Mouse (Mus musculus): ENCODE measurements around the gene Nos1ap. TPM values are rescaled to one million over a fixed set of nuclear protein-coding genes. Genes with fewer than 3 reads are reported as not detected.
A peak's percentile ranks its signal among the peaks of the same experiment; 100 is the strongest.

Gene Nos1ap
- polyA plus RNA-seq, 1 experiment from 2014 or later, result 13.0 TPM

GRCm38 (mm10) chr1:170363746-170364145 lies 225.9 kb downstream of the Nos1ap start:
- ATAC-seq (ENCODE audit: low FRiP score, low TSS enrichment) (no peak), DNase-seq (no peak)
- no peak overlapping the region for H3K4me3 ChIP-seq (replicated peaks; ENCODE audit: low read depth, low read length)
- H3K36me3 ChIP-seq (ENCODE audit: control insufficient read depth, insufficient read depth, low read length), result no peaks in the 10 kb centered on the region
- no peak overlapping the region for H3K4me2 ChIP-seq (ENCODE audit: low read length)
- H3K9me3 ChIP-seq (ENCODE audit: control insufficient read depth, low read length), result no peaks in the 10 kb centered on the region
- H3K4me1 ChIP-seq (ENCODE audit: control insufficient read depth, insufficient read depth, low read length), result peaks cover 8% of the 10 kb centered on the region; the same call in 1 of the 2 replicates
- no peaks in the 10 kb centered on the region for H3K27me3 ChIP-seq (ENCODE audit: control insufficient read depth, insufficient read depth, low read length)
- 79% methylated on average over 3 of the region's 3 CpGs for WGBS
- H3K27ac ChIP-seq (replicated peaks; ENCODE audit: low read depth, low read length), result no peak overlapping the region
- no peak overlapping the region for H3K9ac ChIP-seq (replicated peaks; ENCODE audit: low read length)

GRCm38 (mm10) chr1:170360183-170360915 lies 229.3 kb downstream of the Nos1ap start:
- DNase-seq (no peak), ATAC-seq (ENCODE audit: low FRiP score, low TSS enrichment) (no peak)
- H3K4me2 ChIP-seq (ENCODE audit: low read length), result no peak overlapping the region
- no peaks in the 10 kb centered on the region for H3K9me3 ChIP-seq (ENCODE audit: control insufficient read depth, low read length)
- no peaks in the 10 kb centered on the region for H3K4me1 ChIP-seq (ENCODE audit: control insufficient read depth, insufficient read depth, low read length)
- WGBS, result 72% methylated on average over 10 of the region's 10 CpGs
- H3K27ac ChIP-seq (replicated peaks; ENCODE audit: low read depth, low read length), result no peak overlapping the region
- H3K4me3 ChIP-seq (replicated peaks; ENCODE audit: low read depth, low read length), result no peak overlapping the region
- H3K27me3 ChIP-seq (ENCODE audit: control insufficient read depth, insufficient read depth, low read length), result no peaks in the 10 kb centered on the region
- H3K9ac ChIP-seq (replicated peaks; ENCODE audit: low read length), result no peak overlapping the region
- H3K36me3 ChIP-seq (ENCODE audit: control insufficient read depth, insufficient read depth, low read length), result no peaks in the 10 kb centered on the region

- Histone ChIP-seq H3K9me3 (ENCODE audit: control insufficient read depth, low read length) (no peaks in the 10 kb centered on the region), H3K9ac (replicated peaks; ENCODE audit: low read length) (no peak overlapping the region), H3K27me3 (ENCODE audit: control insufficient read depth, insufficient read depth, low read length) (no peaks in the 10 kb centered on the region), H3K27ac (replicated peaks; ENCODE audit: low read depth, low read length) (no peak overlapping the region), H3K36me3 (ENCODE audit: control insufficient read depth, insufficient read depth, low read length) (no peaks in the 10 kb centered on the region), H3K4me3 (replicated peaks; ENCODE audit: low read depth, low read length) (no peak overlapping the region), H3K4me1 (ENCODE audit: control insufficient read depth, insufficient read depth, low read length) (no peaks in the 10 kb centered on the region), H3K4me2 (ENCODE audit: low read length) (no peak overlapping the region)
- WGBS, result 75% methylated on average over 3 of the region's 3 CpGs
- ATAC-seq (ENCODE audit: low FRiP score, low TSS enrichment) (no peak), DNase-seq (no peak)
Measured at GRCm38 (mm10) chr1:170353335-170353734, 236.3 kb downstream of the Nos1ap start.

GRCm38 (mm10) chr1:170351080-170351479 lies 238.6 kb downstream of the Nos1ap start:
- no peak for ATAC-seq (ENCODE audit: low FRiP score, low TSS enrichment)
- Histone ChIP-seq H3K4me2 (ENCODE audit: low read length) (no peak overlapping the region), H3K4me1 (ENCODE audit: control insufficient read depth, insufficient read depth, low read length) (no peaks in the 10 kb centered on the region), H3K9ac (replicated peaks; ENCODE audit: low read length) (no peak overlapping the region), H3K27ac (replicated peaks; ENCODE audit: low read depth, low read length) (no peak overlapping the region), H3K9me3 (ENCODE audit: control insufficient read depth, low read length) (no peaks in the 10 kb centered on the region), H3K27me3 (ENCODE audit: control insufficient read depth, insufficient read depth, low read length) (no peaks in the 10 kb centered on the region), H3K4me3 (replicated peaks; ENCODE audit: low read depth, low read length) (no peak overlapping the region), H3K36me3 (ENCODE audit: control insufficient read depth, insufficient read depth, low read length) (no peaks in the 10 kb centered on the region)
- DNase-seq, result no peak

DNA sequence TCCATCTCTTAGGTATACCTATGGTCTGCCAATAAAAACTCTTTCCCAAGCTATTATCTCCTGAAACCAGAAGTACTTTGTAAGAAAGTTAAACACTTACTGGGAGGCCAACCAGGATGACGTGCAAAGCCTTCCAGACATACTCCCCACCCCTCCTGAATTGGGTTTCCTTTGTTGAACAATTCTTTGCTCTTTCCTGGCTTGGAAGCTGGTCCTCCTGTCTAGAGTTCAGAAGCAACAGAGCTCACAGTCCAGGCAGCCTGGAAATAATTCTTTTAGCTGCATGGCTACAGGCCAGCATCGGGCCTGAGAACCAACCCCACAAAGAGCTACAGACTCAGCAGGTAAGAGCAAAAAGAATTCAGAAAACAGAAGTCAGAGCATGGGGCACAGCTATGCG lies 243.4 kb downstream of the Nos1ap start:
- no peaks in the 10 kb centered on the region for H3K27me3 ChIP-seq (ENCODE audit: control insufficient read depth, insufficient read depth, low read length)
- no peaks in the 10 kb centered on the region for H3K4me1 ChIP-seq (ENCODE audit: control insufficient read depth, insufficient read depth, low read length)
- no peaks in the 10 kb centered on the region for H3K9me3 ChIP-seq (ENCODE audit: control insufficient read depth, low read length)
- ATAC-seq (ENCODE audit: low FRiP score, low TSS enrichment) (no peak), DNase-seq (no peak)
- H3K4me3 ChIP-seq (replicated peaks; ENCODE audit: low read depth, low read length), result no peak overlapping the region
- H3K27ac ChIP-seq (replicated peaks; ENCODE audit: low read depth, low read length), result no peak overlapping the region
- H3K9ac ChIP-seq (replicated peaks; ENCODE audit: low read length), result no peak overlapping the region
- H3K4me2 ChIP-seq (ENCODE audit: low read length), result no peak overlapping the region
- H3K36me3 ChIP-seq (ENCODE audit: control insufficient read depth, insufficient read depth, low read length), result no peaks in the 10 kb centered on the region
- WGBS, result 77% methylated on average over 3 of the region's 3 CpGs

DNA sequence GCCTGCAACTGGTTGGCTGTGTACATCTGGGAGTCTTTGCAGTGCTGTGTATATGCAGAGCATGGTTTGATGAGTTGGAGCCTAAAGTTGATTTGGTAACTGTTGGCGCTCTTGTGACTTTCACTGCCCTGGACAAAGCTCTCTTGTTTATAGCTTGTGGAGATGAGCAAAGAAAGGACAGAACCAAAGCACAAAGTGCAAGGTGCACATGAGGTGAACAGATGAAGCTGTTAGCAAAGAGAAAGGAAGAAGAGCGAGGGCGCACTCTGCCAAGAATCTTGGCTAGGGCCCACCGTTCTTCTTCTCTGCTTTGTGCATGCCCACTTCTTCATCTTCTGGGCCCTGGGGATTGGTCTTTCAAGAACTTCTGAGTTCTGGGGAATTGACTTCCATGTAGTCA lies 245.8 kb downstream of the Nos1ap start:
- WGBS, result 95% methylated on average over 4 of the region's 4 CpGs
- no peak for ATAC-seq (ENCODE audit: low FRiP score, low TSS enrichment)
- no peak for DNase-seq
- Histone ChIP-seq H3K9me3 (ENCODE audit: control insufficient read depth, low read length) (no peaks in the 10 kb centered on the region), H3K27me3 (ENCODE audit: control insufficient read depth, insufficient read depth, low read length) (no peaks in the 10 kb centered on the region), H3K36me3 (ENCODE audit: control insufficient read depth, insufficient read depth, low read length) (no peaks in the 10 kb centered on the region), H3K4me2 (ENCODE audit: low read length) (no peak overlapping the region), H3K4me3 (replicated peaks; ENCODE audit: low read depth, low read length) (no peak overlapping the region), H3K4me1 (ENCODE audit: control insufficient read depth, insufficient read depth, low read length) (no peaks in the 10 kb centered on the region), H3K9ac (replicated peaks; ENCODE audit: low read length) (no peak overlapping the region), H3K27ac (replicated peaks; ENCODE audit: low read depth, low read length) (no peak overlapping the region)

DNA sequence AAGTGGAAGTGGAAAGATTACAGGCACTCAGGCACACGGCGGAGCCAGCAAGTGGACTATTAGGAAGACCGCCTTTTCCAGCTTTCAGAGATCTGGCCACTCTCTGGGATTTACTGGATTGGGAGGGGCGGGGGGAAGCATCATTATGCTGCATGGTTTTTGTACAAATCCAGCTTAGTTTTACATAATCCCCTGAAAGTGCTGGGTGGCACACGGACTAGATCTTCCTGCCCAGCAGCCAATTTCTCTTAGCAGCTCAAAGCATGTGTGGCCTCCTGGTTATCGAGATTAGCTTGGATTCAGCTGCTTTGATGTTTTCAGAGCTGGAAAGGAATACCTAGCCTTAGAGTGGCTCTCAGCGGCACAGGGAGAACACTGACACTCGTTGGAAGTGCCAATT lies 246.6 kb downstream of the Nos1ap start:
- WGBS, result 51% methylated on average over 8 of the region's 8 CpGs
- Histone ChIP-seq H3K4me2 (ENCODE audit: low read length) (no peak overlapping the region), H3K27me3 (ENCODE audit: control insufficient read depth, insufficient read depth, low read length) (no peaks in the 10 kb centered on the region), H3K36me3 (ENCODE audit: control insufficient read depth, insufficient read depth, low read length) (no peaks in the 10 kb centered on the region), H3K9me3 (ENCODE audit: control insufficient read depth, low read length) (no peaks in the 10 kb centered on the region), H3K27ac (replicated peaks; ENCODE audit: low read depth, low read length) (no peak overlapping the region), H3K9ac (replicated peaks; ENCODE audit: low read length) (no peak overlapping the region), H3K4me3 (replicated peaks; ENCODE audit: low read depth, low read length) (no peak overlapping the region), H3K4me1 (ENCODE audit: control insufficient read depth, insufficient read depth, low read length) (no peaks in the 10 kb centered on the region)
- peak; percentile 57 for DNase-seq
- ATAC-seq (ENCODE audit: low FRiP score, low TSS enrichment), result no peak; the same call in 1 of the 2 replicates

- Histone ChIP-seq H3K4me3 (replicated peaks; ENCODE audit: low read depth, low read length) (no peak overlapping the region), H3K9me3 (ENCODE audit: control insufficient read depth, low read length) (no peaks in the 10 kb centered on the region), H3K27ac (replicated peaks; ENCODE audit: low read depth, low read length) (no peak overlapping the region), H3K4me1 (ENCODE audit: control insufficient read depth, insufficient read depth, low read length) (no peaks in the 10 kb centered on the region), H3K4me2 (ENCODE audit: low read length) (no peak overlapping the region), H3K9ac (replicated peaks; ENCODE audit: low read length) (no peak overlapping the region), H3K27me3 (ENCODE audit: control insufficient read depth, insufficient read depth, low read length) (no peaks in the 10 kb centered on the region), H3K36me3 (ENCODE audit: control insufficient read depth, insufficient read depth, low read length) (no peaks in the 10 kb centered on the region)
- no peak for ATAC-seq (ENCODE audit: low FRiP score, low TSS enrichment)
- 91% methylated on average over 3 of the region's 3 CpGs for WGBS
- no peak for DNase-seq
Measured at GRCm38 (mm10) chr1:170339943-170340342, 249.7 kb downstream of the Nos1ap start.

DNA sequence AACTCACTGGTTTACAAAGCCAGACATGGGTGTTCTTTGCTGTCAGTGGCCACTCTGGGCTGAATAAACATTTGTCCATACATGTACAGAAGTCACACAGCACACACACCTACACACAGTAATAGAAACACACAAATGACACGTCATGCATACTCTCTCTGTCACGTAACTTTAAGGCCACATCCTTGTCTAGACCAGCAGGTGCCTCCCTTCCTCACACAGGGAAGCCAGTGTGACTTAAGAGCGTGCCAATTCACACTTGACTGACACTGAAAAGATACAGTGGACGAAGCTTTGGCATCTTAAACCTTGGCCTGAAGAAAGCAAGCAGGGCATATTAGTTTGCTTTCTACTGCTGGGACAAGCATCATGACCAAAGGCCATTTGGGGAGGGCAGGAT lies 256.9 kb downstream of the Nos1ap start:
- H3K4me3 ChIP-seq (replicated peaks; ENCODE audit: low read depth, low read length), result no peak overlapping the region

More for the DNA sequence above, 256.9 kb downstream of the Nos1ap start:
- H3K27me3 ChIP-seq (ENCODE audit: control insufficient read depth, insufficient read depth, low read length), result no peaks in the 10 kb centered on the region
- H3K4me1 ChIP-seq (ENCODE audit: control insufficient read depth, insufficient read depth, low read length), result no peaks in the 10 kb centered on the region
- no peak overlapping the region for H3K27ac ChIP-seq (replicated peaks; ENCODE audit: low read depth, low read length)
- no peak for DNase-seq
- ATAC-seq (ENCODE audit: low FRiP score, low TSS enrichment), result no peak
- no peak overlapping the region for H3K4me2 ChIP-seq (ENCODE audit: low read length)
- no peak overlapping the region for H3K9ac ChIP-seq (replicated peaks; ENCODE audit: low read length)
- WGBS, result 69% methylated on average over 4 of the region's 4 CpGs
- no peaks in the 10 kb centered on the region for H3K9me3 ChIP-seq (ENCODE audit: control insufficient read depth, low read length)
- no peaks in the 10 kb centered on the region for H3K36me3 ChIP-seq (ENCODE audit: control insufficient read depth, insufficient read depth, low read length)
